Mouse (Mus musculus) CH12.LX (cell line): ENCODE measurements around the gene Thrb. TPM values are rescaled to one million over a fixed set of nuclear protein-coding genes. Genes with fewer than 3 reads are reported as not detected.

Experiments used
- DNase-seq: peaks from one replicate; pipeline ENCODE4 v3.0.0-alpha.2; 2013; ENCODE audit errors: extremely low read depth
- H3K27ac ChIP-seq: 2 replicates; pipeline ENCODE4 v1.5.1; 2012; ENCODE audit warnings: low read depth, mild to moderate bottlenecking, control low read depth, moderate library complexity; ENCODE audit not compliant: insufficient read depth
- H3K27me3 ChIP-seq: replicated peaks from 2 replicates; pipeline ENCODE3; 2012; ENCODE audit warnings: inconsistent platforms
- H3K36me3 ChIP-seq, 2 experiments: replicated peaks in 1 of 2; 2 replicates each; pipeline versions ENCODE3 to v1.6.1; 2012; ENCODE audit warnings: inconsistent platforms in 1 of 2, low read length in 1 of 2, mild to moderate bottlenecking in 1 of 2, mixed read lengths in 1 of 2, moderate library complexity in 1 of 2; ENCODE audit not compliant: control insufficient read depth in 1 of 2, insufficient read depth in 1 of 2
- H3K4me1 ChIP-seq, 2 experiments: 2 replicates each; pipeline ENCODE4 v1.6.1; 2012; ENCODE audit warnings: inconsistent platforms in 1 of 2, moderate library complexity in 1 of 2; ENCODE audit not compliant: insufficient read depth in 2 of 2, control insufficient read depth in 1 of 2
- H3K4me2 ChIP-seq: 2 replicates; pipeline ENCODE4 v1.6.1; 2012; ENCODE audit warnings: low read depth, mild to moderate bottlenecking, control low read depth; ENCODE audit not compliant: poor library complexity, insufficient read depth, severe bottlenecking
- H3K4me3 ChIP-seq, 3 experiments: fragments of 150-350 bp in 1 of 3; sonication (generic) in 1 of 3; replicated peaks in 1 of 3; 2 replicates each; pipeline versions ENCODE3 to v1.5.1; 2011 to 2012; ENCODE audit warnings: low read depth in 2 of 3, low read length in 2 of 3, mild to moderate bottlenecking in 2 of 3, moderate library complexity in 2 of 3, control low read depth in 1 of 3, improper control_type of control experiment in 1 of 3, inconsistent platforms in 1 of 3, mixed read lengths in 1 of 3; ENCODE audit not compliant: poor library complexity in 1 of 3
- H3K79me2 ChIP-seq: replicated peaks from 2 replicates; pipeline ENCODE4 v1.6.1; 2012; ENCODE audit warnings: mild to moderate bottlenecking, moderate library complexity; ENCODE audit not compliant: control insufficient read depth, poor library complexity, insufficient read depth, severe bottlenecking; ENCODE audit errors: extremely low read depth
- H3K9ac ChIP-seq: 2 replicates; pipeline ENCODE4 v1.6.1; 2012; ENCODE audit warnings: low read depth, mild to moderate bottlenecking, control low read depth, moderate library complexity; ENCODE audit not compliant: insufficient read depth
- H3K9me3 ChIP-seq: replicated peaks from 2 replicates; pipeline ENCODE3; 2012; ENCODE audit warnings: low read length, inconsistent platforms, mixed read lengths
- CTCF ChIP-seq, 2 experiments: IDR thresholded peaks in 1 of 2; conservative IDR thresholded peaks in 1 of 2; 2 replicates each; pipeline ENCODE4 v1.5.1; 2011 to 2012; ENCODE audit warnings: low read depth in 2 of 2, low read length in 2 of 2, improper control_type of control experiment in 1 of 2, inconsistent platforms in 1 of 2, mild to moderate bottlenecking in 1 of 2, moderate library complexity in 1 of 2
- E2F4 ChIP-seq: IDR thresholded peaks from 2 replicates; pipeline ENCODE4 v1.6.1; 2011; ENCODE audit warnings: low read depth, low read length, improper control_type of control experiment; ENCODE audit not compliant: insufficient replicate concordance
- ELF1 ChIP-seq: IDR thresholded peaks from 2 replicates; pipeline ENCODE4 v1.6.1; 2014; ENCODE audit warnings: low read depth, mild to moderate bottlenecking, inconsistent platforms, low read length, improper control_type of control experiment
- EP300 ChIP-seq: IDR thresholded peaks from 2 replicates; pipeline ENCODE4 v1.6.1; 2011; ENCODE audit warnings: low read length, improper control_type of control experiment
- GABPA ChIP-seq: IDR thresholded peaks from 2 replicates; pipeline ENCODE4 v1.6.1; 2012; ENCODE audit warnings: low read depth, low read length, improper control_type of control experiment, inconsistent platforms; ENCODE audit not compliant: insufficient replicate concordance
- HCFC1 ChIP-seq: IDR thresholded peaks from 2 replicates; pipeline ENCODE4 v1.6.1; 2012; ENCODE audit warnings: low read depth, mild to moderate bottlenecking, inconsistent platforms, low read length, improper control_type of control experiment
- IRF4 ChIP-seq: IDR thresholded peaks from 2 replicates; pipeline ENCODE4 v1.6.1; 2014; ENCODE audit warnings: low read depth, mild to moderate bottlenecking, inconsistent platforms, low read length, improper control_type of control experiment
- KAT2A ChIP-seq: IDR thresholded peaks from 2 replicates; pipeline ENCODE4 v1.6.1; 2012; ENCODE audit warnings: low read length, improper control_type of control experiment, inconsistent platforms; ENCODE audit not compliant: insufficient replicate concordance
- MAFK ChIP-seq: IDR thresholded peaks from 2 replicates; pipeline ENCODE4 v1.6.1; 2011; ENCODE audit warnings: low read length, improper control_type of control experiment; ENCODE audit not compliant: insufficient replicate concordance
- MAX ChIP-seq: IDR thresholded peaks from 2 replicates; pipeline ENCODE4 v1.6.1; 2011; ENCODE audit warnings: low read length, improper control_type of control experiment
- MAZ ChIP-seq: IDR thresholded peaks from 2 replicates; pipeline ENCODE4 v1.6.1; 2012; ENCODE audit warnings: low read depth, mild to moderate bottlenecking, inconsistent platforms, low read length, improper control_type of control experiment, moderate library complexity
- MXI1 ChIP-seq: IDR thresholded peaks from 2 replicates; pipeline ENCODE4 v1.6.1; 2011; ENCODE audit warnings: mild to moderate bottlenecking, low read depth, low read length, improper control_type of control experiment
- NELFE ChIP-seq: IDR thresholded peaks from 2 replicates; pipeline ENCODE4 v1.6.1; 2011; ENCODE audit warnings: low read depth, low read length, improper control_type of control experiment
- NRF1 ChIP-seq: IDR thresholded peaks from 2 replicates; pipeline ENCODE4 v1.6.1; 2014; ENCODE audit warnings: low read depth, mild to moderate bottlenecking, inconsistent platforms, low read length, improper control_type of control experiment, moderate library complexity
- POLR2AphosphoS2 ChIP-seq: IDR thresholded peaks from 2 replicates; pipeline ENCODE4 v1.6.1; 2011; ENCODE audit warnings: low read depth, low read length, improper control_type of control experiment
- RAD21 ChIP-seq: IDR thresholded peaks from 2 replicates; pipeline ENCODE4 v1.6.1; 2011; ENCODE audit warnings: low read depth, mild to moderate bottlenecking, low read length, improper control_type of control experiment, moderate library complexity
- RCOR1 ChIP-seq: conservative IDR thresholded peaks from 2 replicates; pipeline ENCODE4 v1.6.1; 2012; ENCODE audit warnings: low read depth, mild to moderate bottlenecking, inconsistent platforms, low read length, improper control_type of control experiment
- SIN3A ChIP-seq: IDR thresholded peaks from 2 replicates; pipeline ENCODE4 v1.6.1; 2012; ENCODE audit warnings: low read length, improper control_type of control experiment, inconsistent platforms
- SMC3 ChIP-seq: IDR thresholded peaks from 2 replicates; pipeline ENCODE4 v1.6.1; 2011; ENCODE audit warnings: low read depth, low read length, improper control_type of control experiment
- TBP ChIP-seq: conservative IDR thresholded peaks from 2 replicates; pipeline ENCODE4 v1.6.1; 2011; ENCODE audit warnings: low read depth, low read length, improper control_type of control experiment
- TCF12 ChIP-seq: IDR thresholded peaks from 2 replicates; pipeline ENCODE4 v1.6.1; 2014; ENCODE audit warnings: low read depth, mild to moderate bottlenecking, inconsistent platforms, low read length, improper control_type of control experiment
- USF1 ChIP-seq: IDR thresholded peaks from 2 replicates; pipeline ENCODE4 v1.6.1; 2014; ENCODE audit warnings: low read depth, mild to moderate bottlenecking, inconsistent platforms, low read length, improper control_type of control experiment
- USF2 ChIP-seq: conservative IDR thresholded peaks from 2 replicates; pipeline ENCODE4 v1.6.1; 2011; ENCODE audit warnings: low read depth, low read length, improper control_type of control experiment
- ZKSCAN1 ChIP-seq: IDR thresholded peaks from 2 replicates; pipeline ENCODE4 v1.6.1; 2012; ENCODE audit warnings: low read depth, inconsistent platforms, low read length, improper control_type of control experiment, borderline replicate concordance
- ZMIZ1 ChIP-seq: IDR thresholded peaks from 2 replicates; pipeline ENCODE4 v1.6.1; 2012; ENCODE audit warnings: low read depth, mild to moderate bottlenecking, inconsistent platforms, low read length, improper control_type of control experiment
- ZNF384 ChIP-seq: IDR thresholded peaks from 2 replicates; pipeline ENCODE4 v1.6.1; 2012; ENCODE audit warnings: low read depth, low read length, improper control_type of control experiment, inconsistent platforms
- dilution Hi-C: fragments of 300-500 bp; cut with MboI; formaldehyde crosslinking; loops from 2 replicates; pipeline ENCODE4 v1.14.3; 2020; ENCODE audit warnings: low sequenced_read_pairs; ENCODE audit not compliant: extremely low pct_unique_long_range_greater_than_20kb, extremely low pct_ligation_motif_present
- in situ Hi-C: fragments of 300-500 bp; cut with MboI; formaldehyde crosslinking; loops from 3 replicates; pipeline ENCODE4 v1.14.3; 2019; ENCODE audit warnings: low sequenced_read_pairs, low pct_ligation_motif_present, low pct_unique_long_range_greater_than_20kb, mixed read lengths
- polyA plus RNA-seq: library from polyadenylated mRNA; unstranded; fragments of >175 nt; gene quantifications from 2 replicates; pipeline ENCODE4 v1.2.1, GENCODE M21; 2012; ENCODE audit warnings: low read depth; ENCODE audit not compliant: insufficient read length
- total RNA-seq, 2 experiments: library from RNA; depleted of rRNA; stranded (reverse); fragments of 300-350 nt in 1 of 2; fragments of >200 nt in 1 of 2; gene quantifications; 2 replicates each; pipeline ENCODE4 v1.2.3; 2012 to 2014

The Thrb gene
- total and polyA plus RNA-seq, 3 experiments, result 0.56 to 1.6 (median 0.60) TPM

DNA sequence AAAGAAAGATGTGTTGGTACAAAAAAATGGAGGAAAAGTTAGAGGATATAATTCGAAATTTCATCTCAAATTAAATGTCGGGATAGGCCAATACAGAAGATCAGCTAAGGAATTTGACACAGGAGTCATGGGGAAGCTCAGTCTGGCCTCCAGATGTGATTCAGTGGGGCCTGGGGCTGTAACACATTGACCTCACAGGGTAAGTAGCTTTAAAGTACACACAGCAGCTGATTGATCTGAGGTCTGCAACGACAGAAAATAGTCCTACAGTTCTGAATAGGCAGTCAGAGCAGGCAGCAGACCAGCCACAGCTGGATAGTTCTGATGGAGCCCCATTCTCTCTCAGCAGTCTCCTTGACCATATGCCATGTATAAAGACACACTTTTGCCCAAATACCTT lies 80.8 kb downstream of the Thrb start:
- no peaks in the 10 kb centered on the region for H3K9me3 ChIP-seq
- dilution Hi-C loops, result no loop called here
- H3K4me1 ChIP-seq, result peaks cover 0 to 7% of the 10 kb centered on the region in 2 experiments; a peak in 2 of 4 replicates
- no peak overlapping the region for H3K4me2 ChIP-seq
- H3K36me3 ChIP-seq, result no peaks in the 10 kb centered on the region
- in situ Hi-C loops, result no loop called here
- TF ChIP-seq HCFC1, result no peak
- no peak for TF ChIP-seq ZMIZ1
- TF ChIP-seq ZNF384, result no peak
- TF ChIP-seq TBP, result no peak
- no peak for TF ChIP-seq E2F4
- TF ChIP-seq SMC3, result no peak
- no peak for TF ChIP-seq ZKSCAN1
- TF ChIP-seq CTCF (conservative IDR thresholded peaks at IDR 0.05 in 1 of 2, IDR thresholded peaks at IDR 0.05 in 1 of 2; ENCODE audit: low read depth in 2 of 2, low read length in 2 of 2), result no peak
- TF ChIP-seq MXI1, result no peak
- TF ChIP-seq GABPA, result no peak
- no peak for TF ChIP-seq RAD21
- H3K4me3 ChIP-seq, result no peak overlapping the region
- H3K27me3 ChIP-seq, result no peaks in the 10 kb centered on the region
- H3K79me2 ChIP-seq, result no peaks in the 10 kb centered on the region
- DNase-seq, result no peak
- H3K27ac ChIP-seq, result no peak overlapping the region
- no peak overlapping the region for H3K9ac ChIP-seq

DNA sequence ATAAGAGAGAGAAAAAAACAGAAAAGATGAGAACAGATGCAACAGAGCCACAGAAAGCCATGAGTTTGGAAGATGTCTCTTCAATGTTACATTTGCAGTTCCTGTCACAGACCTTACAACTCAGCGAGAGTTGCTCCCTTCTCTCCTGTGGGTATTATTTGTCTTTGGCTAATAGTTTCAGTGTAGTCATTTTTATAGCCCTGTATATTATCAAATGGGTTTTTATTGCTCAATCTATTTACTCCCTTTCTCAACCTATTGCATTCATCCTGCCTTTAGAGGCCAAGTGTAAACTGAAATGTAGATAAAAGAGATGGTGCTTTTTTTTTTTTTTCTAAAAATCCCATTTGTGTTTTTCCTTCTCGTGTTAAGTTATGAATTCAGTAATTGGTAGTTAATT lies 82.2 kb downstream of the Thrb start:
- no peak overlapping the region for H3K27ac ChIP-seq
- DNase-seq, result no peak
- no peaks in the 10 kb centered on the region for H3K79me2 ChIP-seq
- dilution Hi-C loops (no loop called here), in situ Hi-C loops (no loop called here)
- H3K4me2 ChIP-seq, result no peak overlapping the region
- no peak overlapping the region for H3K4me3 ChIP-seq
- H3K9ac ChIP-seq, result no peak overlapping the region
- H3K36me3 ChIP-seq, result no peaks in the 10 kb centered on the region
- H3K9me3 ChIP-seq, result no peaks in the 10 kb centered on the region
- no peaks in the 10 kb centered on the region for H3K27me3 ChIP-seq
- TF ChIP-seq MAFK, result no peak
- no peak for TF ChIP-seq ELF1
- no peak for TF ChIP-seq KAT2A
- TF ChIP-seq EP300, result no peak
- TF ChIP-seq MAZ, result no peak
- TF ChIP-seq IRF4, result no peak
- TF ChIP-seq NELFE, result no peak
- TF ChIP-seq TBP, result no peak
- no peak for TF ChIP-seq SIN3A
- TF ChIP-seq ZMIZ1, result no peak
- TF ChIP-seq ZNF384, result no peak
- no peak for TF ChIP-seq CTCF (conservative IDR thresholded peaks at IDR 0.05 in 1 of 2, IDR thresholded peaks at IDR 0.05 in 1 of 2; ENCODE audit: low read depth in 2 of 2, low read length in 2 of 2)
- no peak for TF ChIP-seq TCF12
- no peak for TF ChIP-seq USF2
- no peak for TF ChIP-seq MXI1
- TF ChIP-seq USF1, result no peak
- TF ChIP-seq NRF1, result no peak
- TF ChIP-seq RCOR1, result no peak
- TF ChIP-seq MAX, result no peak
- no peak for TF ChIP-seq POLR2AphosphoS2
- H3K4me1 ChIP-seq, result peaks cover 0 to 7% of the 10 kb centered on the region in 2 experiments; a peak in 2 of 4 replicates
